Mouse (Mus musculus): ENCODE data around the gene Mrps23. TPM values are rescaled to one million over a fixed set of nuclear protein-coding genes. Genes with fewer than 3 reads are reported as not detected.

Mrps23 gene
- 10 to 100 TPM; 80.1 to 82.4 TPM for polyA plus RNA-seq (2017; shearing (Covaris generic))

DNA sequence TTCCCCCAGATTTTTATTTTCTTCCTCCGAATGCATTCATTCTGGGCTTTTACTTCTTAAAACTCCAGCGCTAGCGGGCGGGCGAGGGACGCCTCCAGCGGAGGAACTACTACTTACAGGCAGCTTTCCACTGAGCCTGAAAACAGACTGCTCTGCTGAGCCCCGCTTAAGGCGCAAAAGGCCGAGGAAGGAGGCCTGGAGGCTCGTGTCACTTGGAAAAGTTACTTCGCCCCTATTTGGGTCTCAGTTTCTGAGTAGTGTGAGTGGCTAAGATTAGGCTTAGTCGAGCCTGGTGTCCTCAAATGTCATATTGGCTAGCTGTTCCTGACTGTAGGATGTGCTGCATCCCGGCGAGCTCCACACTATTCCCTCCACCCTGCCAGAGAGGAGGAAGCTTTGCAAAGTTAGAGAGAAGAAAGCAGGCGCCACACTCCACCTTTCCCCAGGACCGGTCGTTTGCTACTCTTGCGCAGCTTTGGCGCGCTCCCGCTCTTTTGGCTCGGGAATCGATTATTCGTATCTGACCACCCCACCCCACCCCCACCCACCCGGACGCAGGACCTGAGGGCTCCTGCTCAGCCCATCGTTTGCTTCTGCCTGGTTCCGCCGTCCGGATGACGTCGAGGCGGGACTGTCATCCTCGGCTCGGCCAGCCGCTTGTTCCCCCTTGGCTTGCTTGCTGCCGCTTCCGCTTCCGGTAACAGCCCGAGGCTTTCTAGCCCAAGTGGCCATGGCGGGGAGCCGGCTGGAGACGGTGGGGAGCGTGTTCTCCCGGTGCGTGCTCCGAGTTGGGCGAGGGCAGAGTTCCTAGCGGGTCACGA, at the start of gene Mrps23:
Mrps23 (plus strand) TSS at position 677 of the 821 bp plus-strand sequence.

Other genes starting within 250 kb of the Mrps23 start
- 10 to 100 TPM; 15.8 to 22.8 TPM for gene Dynll2, start 216.9 kb upstream of the Mrps23 start, polyA plus RNA-seq (2017; shearing (Covaris generic))
- gene Srsf1, start 157.0 kb upstream of the Mrps23 start, polyA plus RNA-seq (2017; shearing (Covaris generic)), result 100 to 1,000 TPM; 224 to 238 TPM
- gene Vezf1, start 136.1 kb upstream of the Mrps23 start, polyA plus RNA-seq (2017; shearing (Covaris generic)), result 10 to 100 TPM; 43.4 to 46.9 TPM
- 1 to 10 TPM; 5.4 to 7.1 TPM for gene Cuedc1, start 106.3 kb upstream of the Mrps23 start, polyA plus RNA-seq (2017; shearing (Covaris generic))
- gene Ccdc182, start 89.7 kb downstream of the Mrps23 start, polyA plus RNA-seq (2017; shearing (Covaris generic)), result not detected

All from inflammation-experienced regulatory T-cells (primary cell).